Mouse (Mus musculus): ENCODE data around the gene A430089I19Rik. TPM values are rescaled to one million over a fixed set of nuclear protein-coding genes. Genes with fewer than 3 reads are reported as not detected.
"Not testable (repeated sequence)": the region's sequence is repeated elsewhere in the genome, so short reads cannot be mapped to it uniquely, and the experiment has no call there.

The A430089I19Rik gene
- total RNA-seq (2014; rRNA removed): not detected in 2 replicates
- not detected in 2 replicates for polyA plus RNA-seq (2015; fragmentation: Nextera tagmentation; extraction: Ambion mirVana)

- not testable (repeated sequence) for ATAC-seq; H3K36me3 ChIP-seq (ENCODE audit: insufficient read depth, low read length); H3K4me2 ChIP-seq (ENCODE audit: low read depth, low read length); H3K27me3 ChIP-seq (ENCODE audit: insufficient read depth, low read length); H3K9ac ChIP-seq (replicated peaks; ENCODE audit: low read length); DNase-seq (ENCODE audit: low spot score); H3K4me1 ChIP-seq (ENCODE audit: insufficient read depth, low read length); H3K27ac ChIP-seq; H3K9me3 ChIP-seq (ENCODE audit: low read length); H3K4me3 ChIP-seq (ENCODE audit: low read length)
- WGBS: 91% methylated on average over 1 of the region's 1 CpGs
Observed at GRCm38 (mm10) chr5:94306696-94307095, at the start of gene A430089I19Rik. A430089I19Rik (minus strand) TSS chr5:94306796.

GRCm38 (mm10) chr5:94339449-94339848, 32.9 kb upstream of the A430089I19Rik start, which contains the start of gene AA792892:
AA792892 (plus strand) TSS chr5:94339749.
- not testable (repeated sequence) for ATAC-seq; H3K4me1 ChIP-seq (ENCODE audit: insufficient read depth, low read length); H3K4me2 ChIP-seq (ENCODE audit: low read depth, low read length); H3K9me3 ChIP-seq (ENCODE audit: low read length); DNase-seq (ENCODE audit: low spot score); H3K4me3 ChIP-seq (ENCODE audit: low read length); H3K9ac ChIP-seq (replicated peaks; ENCODE audit: low read length); H3K27me3 ChIP-seq (ENCODE audit: insufficient read depth, low read length); H3K36me3 ChIP-seq (ENCODE audit: insufficient read depth, low read length); H3K27ac ChIP-seq
- WGBS: no CpG with 5 or more reads among the region's 2 CpGs

GRCm38 (mm10) chr5:94314135-94314534, 7.5 kb upstream of the A430089I19Rik start, which contains the start of gene Gm6502:
Gm6502 (plus strand) TSS chr5:94314435.
- ATAC-seq; H3K4me2 ChIP-seq (ENCODE audit: low read depth, low read length); H3K4me1 ChIP-seq (ENCODE audit: insufficient read depth, low read length); H3K9ac ChIP-seq (replicated peaks; ENCODE audit: low read length); H3K27me3 ChIP-seq (ENCODE audit: insufficient read depth, low read length); H3K4me3 ChIP-seq (ENCODE audit: low read length); DNase-seq (ENCODE audit: low spot score); H3K27ac ChIP-seq; H3K36me3 ChIP-seq (ENCODE audit: insufficient read depth, low read length); H3K9me3 ChIP-seq (ENCODE audit: low read length): not testable (repeated sequence)
- WGBS: no CpG with 5 or more reads among the region's 2 CpGs

Other genes starting within 250 kb of the A430089I19Rik start
- not detected in 2 replicates for gene BC061212, start 236.3 kb downstream of the A430089I19Rik start, total RNA-seq (2014; rRNA removed)
- not detected in 2 replicates for gene BC061212, start 236.3 kb downstream of the A430089I19Rik start, polyA plus RNA-seq (2015; fragmentation: Nextera tagmentation; extraction: Ambion mirVana)
- gene Gm6351, start 230.4 kb downstream of the A430089I19Rik start, total RNA-seq (2014; rRNA removed): not detected in 2 replicates
- not detected in 2 replicates for gene Gm6351, start 230.4 kb downstream of the A430089I19Rik start, polyA plus RNA-seq (2015; fragmentation: Nextera tagmentation; extraction: Ambion mirVana)
- gene Gm3106, start 88.8 kb downstream of the A430089I19Rik start, total RNA-seq (2014; rRNA removed): not detected in 2 replicates
- gene Gm3106, start 88.8 kb downstream of the A430089I19Rik start, polyA plus RNA-seq (2015; fragmentation: Nextera tagmentation; extraction: Ambion mirVana): not detected in 2 replicates
- not detected in 2 replicates for gene Gm6502, start 7.6 kb upstream of the A430089I19Rik start, total RNA-seq (2014; rRNA removed)
- not detected in 2 replicates for gene Gm6502, start 7.6 kb upstream of the A430089I19Rik start, polyA plus RNA-seq (2015; fragmentation: Nextera tagmentation; extraction: Ambion mirVana)
- gene AA792892, start 33.0 kb upstream of the A430089I19Rik start, total RNA-seq (2014; rRNA removed): not detected in 2 replicates
- gene AA792892, start 33.0 kb upstream of the A430089I19Rik start, polyA plus RNA-seq (2015; fragmentation: Nextera tagmentation; extraction: Ambion mirVana): not detected in 2 replicates
- gene Gm7682, start 139.0 kb upstream of the A430089I19Rik start, total RNA-seq (2014; rRNA removed): not detected in 2 replicates
- not detected in 2 replicates for gene Gm7682, start 139.0 kb upstream of the A430089I19Rik start, polyA plus RNA-seq (2015; fragmentation: Nextera tagmentation; extraction: Ambion mirVana)
- not detected in 2 replicates for gene Gm3139, start 219.5 kb upstream of the A430089I19Rik start, total RNA-seq (2014; rRNA removed)
- gene Gm3139, start 219.5 kb upstream of the A430089I19Rik start, polyA plus RNA-seq (2015; fragmentation: Nextera tagmentation; extraction: Ambion mirVana): not detected in 2 replicates

Measured in hindbrain, postnatal 0 days (tissue).